Mouse (Mus musculus): Measurements from ENCODE around the gene Glp2r. TPM values are rescaled to one million over a fixed set of nuclear protein-coding genes. Genes with fewer than 3 reads are reported as not detected.

Gene Glp2r
- polyA plus RNA-seq, 1 experiment from 2014 or later = not detected

DNA sequence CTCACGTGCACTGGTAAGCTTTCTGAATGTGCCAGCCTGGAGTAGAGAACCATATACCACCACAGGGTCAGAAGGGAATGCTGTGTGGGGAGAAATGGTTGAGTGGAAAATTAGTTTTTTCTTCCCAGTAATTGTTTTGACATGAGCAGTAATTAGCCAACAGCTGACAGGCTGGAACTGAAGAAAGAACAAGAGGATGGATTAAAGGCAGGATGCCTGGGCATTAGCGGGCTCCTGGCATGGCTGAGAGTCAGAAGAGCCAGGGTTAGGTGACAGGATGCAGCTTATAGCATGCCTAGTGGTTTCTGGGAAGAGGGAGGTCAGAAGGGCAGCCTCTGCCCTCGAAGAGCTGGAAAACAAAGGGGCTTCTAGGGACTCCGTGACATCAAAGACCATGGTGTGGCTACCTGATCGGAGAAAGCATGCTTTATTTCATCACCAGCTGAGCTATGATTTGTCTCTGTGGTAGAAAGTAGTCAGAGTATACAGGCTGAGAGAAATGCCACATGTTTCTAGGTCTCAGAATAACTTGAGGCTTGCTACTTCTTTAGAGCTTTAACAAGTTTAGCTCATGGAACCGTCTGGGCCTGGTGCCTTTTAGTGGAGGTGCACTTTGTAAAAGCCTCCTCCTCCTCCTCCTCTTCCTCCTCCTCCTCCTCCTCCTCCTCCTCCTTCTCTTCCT is 133.9 kb downstream of the Glp2r start:
- no peak for ATAC-seq (replicated peaks; ENCODE audit: insufficient number of reproducible peaks, low FRiP score, low TSS enrichment, low read depth)

DNA sequence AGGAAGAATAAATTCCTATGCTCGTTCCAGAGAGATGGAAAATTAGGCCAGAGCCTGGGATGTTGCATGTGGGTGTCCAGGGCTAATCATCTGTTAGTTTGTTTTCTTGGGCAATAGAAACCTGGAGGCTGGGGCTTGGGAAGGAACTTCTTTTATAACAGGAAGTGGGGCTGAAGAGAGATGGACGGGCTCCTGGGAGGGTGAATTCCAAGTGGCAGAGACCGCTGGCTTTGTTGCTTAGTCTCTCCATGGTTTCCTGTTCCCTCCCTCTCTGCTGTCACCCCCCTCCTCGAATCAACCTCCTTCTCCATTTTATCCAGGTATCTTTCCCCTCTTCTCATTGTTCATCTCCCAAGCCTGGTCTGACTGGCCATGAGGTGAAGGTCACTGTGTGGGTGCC is 134.8 kb downstream of the Glp2r start:
- WGBS = 51% methylated on average over 4 of the region's 4 CpGs
- Histone ChIP-seq H3K36me3 (replicated peaks; ENCODE audit: control insufficient read depth, insufficient read depth, low read depth, low read length) (no peaks in the 10 kb centered on the region), H3K4me1 (ENCODE audit: control insufficient read depth, insufficient read depth, low read length) (no peaks in the 10 kb centered on the region), H3K27ac (replicated peaks; ENCODE audit: low read depth, low read length) (no peak overlapping the region), H3K4me3 (ENCODE audit: low read depth, low read length) (no peak overlapping the region), H3K4me2 (ENCODE audit: low read depth, low read length) (no peak overlapping the region), H3K9ac (replicated peaks; ENCODE audit: low read length) (no peak overlapping the region), H3K9me3 (replicated peaks; ENCODE audit: control insufficient read depth, low read length) (no peaks in the 10 kb centered on the region), H3K27me3 (ENCODE audit: control insufficient read depth, insufficient read depth, low read length) (no peaks in the 10 kb centered on the region)
- ATAC-seq (replicated peaks; ENCODE audit: insufficient number of reproducible peaks, low FRiP score, low TSS enrichment, low read depth) (no peak), DNase-seq (ENCODE audit: low spot score) (no peak)

More for the DNA sequence above, 133.9 kb downstream of the Glp2r start:
- Histone ChIP-seq H3K4me3 (ENCODE audit: low read depth, low read length) (no peak overlapping the region), H3K27ac (replicated peaks; ENCODE audit: low read depth, low read length) (no peak overlapping the region), H3K9me3 (replicated peaks; ENCODE audit: control insufficient read depth, low read length) (no peaks in the 10 kb centered on the region), H3K27me3 (ENCODE audit: control insufficient read depth, insufficient read depth, low read length) (no peaks in the 10 kb centered on the region), H3K4me2 (ENCODE audit: low read depth, low read length) (no peak overlapping the region), H3K4me1 (ENCODE audit: control insufficient read depth, insufficient read depth, low read length) (no peaks in the 10 kb centered on the region), H3K36me3 (replicated peaks; ENCODE audit: control insufficient read depth, insufficient read depth, low read depth, low read length) (no peaks in the 10 kb centered on the region), H3K9ac (replicated peaks; ENCODE audit: low read length) (no peak overlapping the region)
- 53% methylated on average over 6 of the region's 6 CpGs for WGBS
- DNase-seq (ENCODE audit: low spot score) = no peak

DNA sequence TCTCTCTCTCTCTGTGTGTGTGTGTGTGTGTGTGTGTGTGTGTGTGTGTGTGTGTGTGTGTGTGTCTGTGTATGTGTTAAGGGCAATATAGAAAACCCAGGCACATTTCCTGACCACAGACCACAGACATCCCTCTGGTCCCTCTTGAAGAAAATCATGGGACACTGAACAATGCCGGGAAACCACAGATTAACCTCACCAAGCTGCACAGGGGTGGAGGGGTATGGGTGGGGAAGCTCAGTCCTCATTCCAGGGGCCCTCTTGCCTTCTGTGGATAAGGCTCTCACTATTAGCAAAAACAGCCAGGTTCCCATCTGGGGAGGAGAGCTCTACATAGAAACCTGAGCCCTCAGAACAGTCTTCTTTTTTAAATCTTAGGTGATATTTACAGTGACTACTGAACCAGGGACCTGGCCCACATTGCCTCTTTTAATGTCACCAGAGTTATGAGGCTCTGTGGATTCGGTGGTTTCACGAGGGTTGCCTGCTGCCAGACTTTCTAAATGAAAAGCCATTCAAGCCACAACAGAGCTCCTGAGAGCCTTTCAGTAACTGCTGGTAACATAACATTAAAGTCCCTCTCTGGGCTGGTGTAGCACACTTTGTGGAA is 137.2 kb downstream of the Glp2r start:
- H3K4me1 ChIP-seq (ENCODE audit: control insufficient read depth, insufficient read depth, low read length) = no peaks in the 10 kb centered on the region
- ATAC-seq (replicated peaks; ENCODE audit: insufficient number of reproducible peaks, low FRiP score, low TSS enrichment, low read depth) = no peak
- WGBS = 76% methylated on average over 3 of the region's 3 CpGs

DNA sequence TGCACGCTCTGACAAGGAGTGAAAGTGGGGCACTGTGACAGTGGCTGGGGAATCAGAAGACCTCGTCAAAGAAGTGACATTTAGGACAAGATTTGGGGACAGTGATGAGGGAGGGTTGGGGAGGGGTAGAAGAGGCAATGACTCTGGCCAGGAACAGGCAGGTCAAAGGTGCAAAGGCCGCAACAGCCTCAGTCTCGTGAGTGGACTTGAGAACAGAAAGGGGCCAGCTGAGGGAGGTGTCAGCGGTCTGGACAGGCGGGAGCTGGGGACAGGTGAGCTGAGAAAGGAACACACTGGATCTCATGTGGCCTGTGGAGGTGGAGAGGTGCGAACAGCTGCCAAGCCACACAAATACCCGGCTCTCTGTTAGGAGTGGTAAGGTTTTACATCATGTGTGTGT is 138.0 kb downstream of the Glp2r start:
- no peaks in the 10 kb centered on the region for H3K36me3 ChIP-seq (replicated peaks; ENCODE audit: control insufficient read depth, insufficient read depth, low read depth, low read length)
- H3K4me2 ChIP-seq (ENCODE audit: low read depth, low read length) = no peak overlapping the region
- WGBS = 70% methylated on average over 8 of the region's 8 CpGs
- no peak overlapping the region for H3K27ac ChIP-seq (replicated peaks; ENCODE audit: low read depth, low read length)
- no peaks in the 10 kb centered on the region for H3K27me3 ChIP-seq (ENCODE audit: control insufficient read depth, insufficient read depth, low read length)
- H3K4me1 ChIP-seq (ENCODE audit: control insufficient read depth, insufficient read depth, low read length) = no peaks in the 10 kb centered on the region
- H3K9me3 ChIP-seq (replicated peaks; ENCODE audit: control insufficient read depth, low read length) = no peaks in the 10 kb centered on the region
- no peak for ATAC-seq (replicated peaks; ENCODE audit: insufficient number of reproducible peaks, low FRiP score, low TSS enrichment, low read depth)
- no peak for DNase-seq (ENCODE audit: low spot score)
- H3K4me3 ChIP-seq (ENCODE audit: low read depth, low read length) = no peak overlapping the region
- no peak overlapping the region for H3K9ac ChIP-seq (replicated peaks; ENCODE audit: low read length)

More for the DNA sequence above, 137.2 kb downstream of the Glp2r start:
- Histone ChIP-seq H3K9ac (replicated peaks; ENCODE audit: low read length) (no peak overlapping the region), H3K27ac (replicated peaks; ENCODE audit: low read depth, low read length) (no peak overlapping the region), H3K27me3 (ENCODE audit: control insufficient read depth, insufficient read depth, low read length) (no peaks in the 10 kb centered on the region), H3K9me3 (replicated peaks; ENCODE audit: control insufficient read depth, low read length) (no peaks in the 10 kb centered on the region), H3K36me3 (replicated peaks; ENCODE audit: control insufficient read depth, insufficient read depth, low read depth, low read length) (no peaks in the 10 kb centered on the region), H3K4me2 (ENCODE audit: low read depth, low read length) (no peak overlapping the region), H3K4me3 (ENCODE audit: low read depth, low read length) (no peak overlapping the region)
- DNase-seq (ENCODE audit: low spot score) = no peak

DNA sequence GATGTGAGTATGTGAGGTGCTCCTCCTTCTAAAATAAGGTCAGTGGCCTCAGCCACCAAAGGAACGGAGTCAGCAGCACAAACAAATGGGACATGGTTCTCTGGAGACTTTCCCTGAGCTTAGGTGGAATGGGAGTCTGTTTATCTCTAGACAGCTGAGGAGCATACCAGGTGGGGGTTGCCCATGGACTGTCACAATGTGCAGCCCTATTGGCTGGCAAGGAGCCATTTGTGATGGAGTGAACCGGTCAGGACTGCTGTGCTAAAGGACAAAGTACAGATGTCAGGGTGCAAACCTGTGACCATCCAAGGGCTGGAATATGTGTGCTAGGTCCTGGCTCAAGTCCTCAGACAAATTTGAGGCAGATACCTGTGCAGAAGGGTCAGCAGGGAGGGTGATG is 142.4 kb downstream of the Glp2r start:
- Histone ChIP-seq H3K36me3 (replicated peaks; ENCODE audit: control insufficient read depth, insufficient read depth, low read depth, low read length) (no peaks in the 10 kb centered on the region), H3K27ac (replicated peaks; ENCODE audit: low read depth, low read length) (no peak overlapping the region), H3K9ac (replicated peaks; ENCODE audit: low read length) (no peak overlapping the region), H3K4me2 (ENCODE audit: low read depth, low read length) (no peak overlapping the region), H3K4me3 (ENCODE audit: low read depth, low read length) (no peak overlapping the region), H3K9me3 (replicated peaks; ENCODE audit: control insufficient read depth, low read length) (no peaks in the 10 kb centered on the region), H3K4me1 (ENCODE audit: control insufficient read depth, insufficient read depth, low read length) (no peaks in the 10 kb centered on the region), H3K27me3 (ENCODE audit: control insufficient read depth, insufficient read depth, low read length) (no peaks in the 10 kb centered on the region)
- ATAC-seq (replicated peaks; ENCODE audit: insufficient number of reproducible peaks, low FRiP score, low TSS enrichment, low read depth) (no peak), DNase-seq (ENCODE audit: low spot score) (no peak)
- 80% methylated on average over 2 of the region's 2 CpGs for WGBS

DNA sequence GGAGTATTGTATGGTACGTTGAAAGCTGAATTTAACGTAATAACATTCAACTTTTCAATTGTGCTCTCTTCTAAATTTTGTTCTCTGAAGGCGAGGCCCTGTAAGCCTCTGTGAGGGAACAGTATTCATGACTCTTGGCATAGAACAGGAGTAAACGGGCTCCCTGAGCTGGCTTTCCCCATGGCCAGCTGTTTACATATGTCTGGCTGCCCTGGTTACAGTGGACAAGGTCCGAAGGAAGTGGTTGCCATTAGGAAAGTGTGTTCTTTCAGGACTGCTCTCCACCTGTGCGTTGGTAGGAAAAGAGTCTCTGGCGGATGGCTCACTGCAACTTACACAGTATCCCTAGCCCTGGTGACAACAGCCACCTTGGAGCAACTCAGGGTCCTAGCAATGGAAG is 143.8 kb downstream of the Glp2r start:
- no peaks in the 10 kb centered on the region for H3K4me1 ChIP-seq (ENCODE audit: control insufficient read depth, insufficient read depth, low read length)
- no peak overlapping the region for H3K4me2 ChIP-seq (ENCODE audit: low read depth, low read length)
- 82% methylated on average over 7 of the region's 7 CpGs for WGBS
- no peak overlapping the region for H3K4me3 ChIP-seq (ENCODE audit: low read depth, low read length)
- H3K9ac ChIP-seq (replicated peaks; ENCODE audit: low read length) = no peak overlapping the region
- no peaks in the 10 kb centered on the region for H3K27me3 ChIP-seq (ENCODE audit: control insufficient read depth, insufficient read depth, low read length)
- ATAC-seq (replicated peaks; ENCODE audit: insufficient number of reproducible peaks, low FRiP score, low TSS enrichment, low read depth) (no peak), DNase-seq (ENCODE audit: low spot score) (no peak)
- no peaks in the 10 kb centered on the region for H3K36me3 ChIP-seq (replicated peaks; ENCODE audit: control insufficient read depth, insufficient read depth, low read depth, low read length)
- no peak overlapping the region for H3K27ac ChIP-seq (replicated peaks; ENCODE audit: low read depth, low read length)
- no peaks in the 10 kb centered on the region for H3K9me3 ChIP-seq (replicated peaks; ENCODE audit: control insufficient read depth, low read length)

DNA sequence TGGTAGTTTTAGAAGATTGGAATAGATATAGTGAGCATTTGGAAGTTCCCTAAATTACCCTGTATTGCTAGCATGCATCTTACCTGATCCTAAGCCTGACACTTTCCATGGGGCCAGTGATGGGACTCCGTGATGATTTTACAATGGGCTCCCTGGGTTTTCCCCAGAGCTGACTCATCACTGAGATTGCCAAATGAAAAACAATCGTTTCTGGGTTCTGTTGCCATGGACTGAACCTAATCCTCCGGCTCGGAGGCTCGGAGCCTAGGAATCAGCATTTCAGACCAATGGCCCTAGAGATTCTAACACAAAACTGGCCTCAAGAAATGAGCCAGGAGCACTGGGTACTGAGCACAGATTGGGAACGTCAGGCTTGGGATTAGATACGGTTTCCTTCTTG is 148.6 kb downstream of the Glp2r start:
- Histone ChIP-seq H3K9ac (replicated peaks; ENCODE audit: low read length) (no peak overlapping the region), H3K9me3 (replicated peaks; ENCODE audit: control insufficient read depth, low read length) (no peaks in the 10 kb centered on the region), H3K4me3 (ENCODE audit: low read depth, low read length) (no peak overlapping the region), H3K4me2 (ENCODE audit: low read depth, low read length) (no peak overlapping the region), H3K27me3 (ENCODE audit: control insufficient read depth, insufficient read depth, low read length) (no peaks in the 10 kb centered on the region), H3K27ac (replicated peaks; ENCODE audit: low read depth, low read length) (no peak overlapping the region), H3K4me1 (ENCODE audit: control insufficient read depth, insufficient read depth, low read length) (no peaks in the 10 kb centered on the region), H3K36me3 (replicated peaks; ENCODE audit: control insufficient read depth, insufficient read depth, low read depth, low read length) (no peaks in the 10 kb centered on the region)
- 87% methylated on average over 7 of the region's 7 CpGs for WGBS
- ATAC-seq (replicated peaks; ENCODE audit: insufficient number of reproducible peaks, low FRiP score, low TSS enrichment, low read depth) = no peak
- DNase-seq (ENCODE audit: low spot score) = no peak

DNA sequence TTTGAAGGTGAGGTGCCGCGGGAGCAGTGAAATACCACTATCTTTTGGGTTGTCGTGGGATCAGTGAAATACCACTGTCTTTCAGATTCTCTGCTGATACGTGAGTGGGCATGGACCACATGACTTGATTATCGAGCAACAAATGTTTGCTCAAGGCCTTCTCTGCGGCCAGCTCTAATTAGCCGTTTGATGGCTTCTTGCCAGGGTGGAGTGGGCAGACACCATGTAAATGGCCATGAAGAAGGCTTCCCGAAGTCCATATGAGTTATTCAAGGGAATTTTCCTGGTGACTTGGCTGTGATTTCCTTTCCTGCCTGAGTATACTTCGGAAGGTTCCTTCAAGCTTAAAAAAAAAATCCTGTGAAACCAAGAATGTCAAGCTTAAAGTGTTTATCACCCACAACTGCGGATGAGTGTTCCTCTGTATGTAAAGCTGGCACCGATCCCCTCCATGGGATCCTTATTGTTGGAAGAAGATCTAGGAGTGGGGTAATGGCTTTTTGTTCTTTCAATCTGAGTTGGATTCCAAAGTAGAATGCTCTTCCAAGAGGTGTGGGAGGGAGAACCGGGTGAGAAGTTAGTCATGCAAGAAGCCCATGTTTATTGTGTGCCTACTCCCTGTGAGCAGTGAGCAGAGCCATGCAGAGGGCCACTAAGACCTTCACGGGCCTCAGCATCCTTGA is 154.3 kb downstream of the Glp2r start:
- no peak overlapping the region for H3K27ac ChIP-seq (replicated peaks; ENCODE audit: low read depth, low read length)
- no peak overlapping the region for H3K4me2 ChIP-seq (ENCODE audit: low read depth, low read length)
- DNase-seq (ENCODE audit: low spot score) = no peak
- no peak overlapping the region for H3K4me3 ChIP-seq (ENCODE audit: low read depth, low read length)
- H3K4me1 ChIP-seq (ENCODE audit: control insufficient read depth, insufficient read depth, low read length) = no peaks in the 10 kb centered on the region
- WGBS = 87% methylated on average over 13 of the region's 13 CpGs
- no peaks in the 10 kb centered on the region for H3K27me3 ChIP-seq (ENCODE audit: control insufficient read depth, insufficient read depth, low read length)
- no peaks in the 10 kb centered on the region for H3K36me3 ChIP-seq (replicated peaks; ENCODE audit: control insufficient read depth, insufficient read depth, low read depth, low read length)
- H3K9me3 ChIP-seq (replicated peaks; ENCODE audit: control insufficient read depth, low read length) = no peaks in the 10 kb centered on the region
- H3K9ac ChIP-seq (replicated peaks; ENCODE audit: low read length) = no peak overlapping the region
- no peak for ATAC-seq (replicated peaks; ENCODE audit: insufficient number of reproducible peaks, low FRiP score, low TSS enrichment, low read depth)

All from embryonic facial prominence, embryonic 11.5 days (tissue).